Mouse (Mus musculus): ENCODE data around the gene Mrpl42. TPM values are rescaled to one million over a fixed set of nuclear protein-coding genes. Genes with fewer than 3 reads are reported as not detected.
"Not testable (repeated sequence)": the region's sequence is repeated elsewhere in the genome, so short reads cannot be mapped to it uniquely, and the experiment has no call there.

The Mrpl42 gene
- 329 and 334 TPM in 2 replicates for polyA plus RNA-seq (2014; fragmentation: Nextera tagmentation; extraction: Ambion mirVana)

- DNase-seq (ENCODE audit: low spot score) (peak; percentile 92), ATAC-seq (ENCODE audit: insufficient number of reproducible peaks, low FRiP score, low TSS enrichment, low read depth) (peak; percentile 93)
- Histone ChIP-seq H3K9me3 (ENCODE audit: control insufficient read depth, low read length) (no peaks in the 10 kb centered on the region), H3K4me1 (ENCODE audit: control insufficient read depth, insufficient read depth, low read length) (no peaks in the 10 kb centered on the region), H3K4me3 (ENCODE audit: low read depth, low read length) (peak within 1 kb of the TSS; percentile 77), H3K4me2 (ENCODE audit: low read depth, severe bottlenecking) (peak within 1 kb of the TSS; percentile 49), H3K27ac (replicated peaks; ENCODE audit: low read depth, low read length) (peak within 1 kb of the TSS; percentile 56; the same call in 1 of the 2 replicates), H3K36me3 (ENCODE audit: control insufficient read depth, insufficient read depth, low read length) (no peaks in the 10 kb centered on the region), H3K9ac (ENCODE audit: low read length) (peak within 1 kb of the TSS; percentile 78), H3K27me3 (ENCODE audit: control insufficient read depth, insufficient read depth, low read length) (no peaks in the 10 kb centered on the region)
- under 1% methylated on average over 35 of the region's 35 CpGs for WGBS
Measured at GRCm38 (mm10) chr10:95501463-95502081, at the start of gene Mrpl42. TSS of gene Mrpl42 (minus strand) at chr10:95501940.

- H3K4me3 ChIP-seq (ENCODE audit: low read depth, low read length): no peak overlapping the region
- DNase-seq (ENCODE audit: low spot score): no peak
- no peak for ATAC-seq (ENCODE audit: insufficient number of reproducible peaks, low FRiP score, low TSS enrichment, low read depth)
- H3K27ac ChIP-seq (replicated peaks; ENCODE audit: low read depth, low read length): no peak overlapping the region
- no peaks in the 10 kb centered on the region for H3K4me1 ChIP-seq (ENCODE audit: control insufficient read depth, insufficient read depth, low read length)
- H3K27me3 ChIP-seq (ENCODE audit: control insufficient read depth, insufficient read depth, low read length): no peaks in the 10 kb centered on the region
- peaks cover 10% of the 10 kb centered on the region for H3K36me3 ChIP-seq (ENCODE audit: control insufficient read depth, insufficient read depth, low read length)
- no peak overlapping the region for H3K4me2 ChIP-seq (ENCODE audit: low read depth, severe bottlenecking)
- no peak overlapping the region for H3K9ac ChIP-seq (ENCODE audit: low read length)
- no peaks in the 10 kb centered on the region for H3K9me3 ChIP-seq (ENCODE audit: control insufficient read depth, low read length)
- 89% methylated on average over 1 of the region's 1 CpGs for WGBS
Measured at GRCm38 (mm10) chr10:95550506-95550905, 48.8 kb upstream of the Mrpl42 start.

DNA sequence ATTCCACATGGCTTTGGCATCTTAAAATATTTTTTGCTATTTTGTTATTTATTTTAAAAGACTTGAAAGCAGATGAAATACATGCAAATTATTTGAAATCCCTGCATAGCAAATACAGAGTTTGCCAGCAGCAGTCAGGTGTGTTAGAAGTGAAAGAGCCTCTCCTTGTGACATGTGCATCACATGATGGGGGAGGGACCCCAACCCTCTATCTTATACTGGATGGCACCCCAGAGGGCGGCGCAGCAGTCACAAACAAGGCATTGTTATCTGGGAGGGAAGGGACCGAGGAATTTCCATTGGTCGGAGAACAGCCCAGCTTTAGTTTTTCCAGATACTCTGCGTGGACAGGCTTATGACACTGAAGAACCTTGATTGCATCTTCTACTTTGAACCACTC is 47.3 kb upstream of the Mrpl42 start:
- not testable (repeated sequence) for H3K27ac ChIP-seq (replicated peaks; ENCODE audit: low read depth, low read length); H3K9me3 ChIP-seq (ENCODE audit: control insufficient read depth, low read length); ATAC-seq (ENCODE audit: insufficient number of reproducible peaks, low FRiP score, low TSS enrichment, low read depth)

DNA sequence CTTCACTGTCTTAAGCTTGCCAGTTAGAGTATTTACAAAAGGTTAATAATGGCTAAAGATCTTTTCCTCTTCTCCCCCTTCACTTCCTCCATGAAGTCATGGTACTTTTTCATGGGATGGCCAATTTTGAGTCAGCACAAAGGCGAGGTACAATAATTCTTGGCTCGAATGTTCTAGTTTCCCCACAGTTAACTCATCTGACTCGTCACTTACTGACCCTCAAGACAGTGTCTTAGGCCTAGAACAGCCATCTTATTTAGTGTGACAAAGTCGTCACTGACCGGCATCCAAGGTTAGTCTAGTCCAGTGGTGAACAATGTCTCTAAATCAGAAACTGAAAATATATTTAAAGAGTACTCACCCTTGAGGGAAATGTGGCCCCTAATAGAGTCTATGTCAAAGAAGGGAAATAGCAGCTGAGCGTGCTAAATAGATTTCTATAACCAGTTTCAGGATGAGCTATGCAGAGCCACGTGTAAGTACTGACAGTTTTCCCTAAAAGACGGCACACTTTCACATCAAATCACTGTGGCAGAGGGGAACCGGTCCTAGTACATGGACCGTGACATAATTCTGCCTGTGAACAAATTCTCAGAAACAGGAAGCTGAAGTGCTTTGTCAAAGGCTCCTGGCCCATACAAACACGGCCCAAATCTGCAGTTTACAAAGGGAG is 46.5 kb upstream of the Mrpl42 start:
- Histone ChIP-seq H3K36me3 (ENCODE audit: control insufficient read depth, insufficient read depth, low read length) (peaks cover 9% of the 10 kb centered on the region; the same call in 1 of the 2 replicates), H3K27me3 (ENCODE audit: control insufficient read depth, insufficient read depth, low read length) (no peaks in the 10 kb centered on the region), H3K4me1 (ENCODE audit: control insufficient read depth, insufficient read depth, low read length) (no peaks in the 10 kb centered on the region), H3K9ac (ENCODE audit: low read length) (no peak overlapping the region), H3K9me3 (ENCODE audit: control insufficient read depth, low read length) (no peaks in the 10 kb centered on the region), H3K4me2 (ENCODE audit: low read depth, severe bottlenecking) (no peak overlapping the region), H3K27ac (replicated peaks; ENCODE audit: low read depth, low read length) (no peak overlapping the region), H3K4me3 (ENCODE audit: low read depth, low read length) (no peak overlapping the region)
- WGBS: 90% methylated on average over 11 of the region's 11 CpGs
- ATAC-seq (ENCODE audit: insufficient number of reproducible peaks, low FRiP score, low TSS enrichment, low read depth): no peak
- DNase-seq (ENCODE audit: low spot score): no peak

More for the DNA sequence above, 47.3 kb upstream of the Mrpl42 start:
- H3K27me3 ChIP-seq (ENCODE audit: control insufficient read depth, insufficient read depth, low read length); H3K4me1 ChIP-seq (ENCODE audit: control insufficient read depth, insufficient read depth, low read length); DNase-seq (ENCODE audit: low spot score); H3K36me3 ChIP-seq (ENCODE audit: control insufficient read depth, insufficient read depth, low read length); H3K9ac ChIP-seq (ENCODE audit: low read length); H3K4me3 ChIP-seq (ENCODE audit: low read depth, low read length); H3K4me2 ChIP-seq (ENCODE audit: low read depth, severe bottlenecking): not testable (repeated sequence)
- 85% methylated on average over 5 of the region's 5 CpGs for WGBS

- WGBS: 92% methylated on average over 2 of the region's 2 CpGs
- peaks cover 8% of the 10 kb centered on the region; the same call in 1 of the 2 replicates for H3K36me3 ChIP-seq (ENCODE audit: control insufficient read depth, insufficient read depth, low read length)
- DNase-seq (ENCODE audit: low spot score) (no peak), ATAC-seq (ENCODE audit: insufficient number of reproducible peaks, low FRiP score, low TSS enrichment, low read depth) (no peak)
- H3K4me3 ChIP-seq (ENCODE audit: low read depth, low read length): no peak overlapping the region
- no peaks in the 10 kb centered on the region for H3K27me3 ChIP-seq (ENCODE audit: control insufficient read depth, insufficient read depth, low read length)
- no peaks in the 10 kb centered on the region for H3K9me3 ChIP-seq (ENCODE audit: control insufficient read depth, low read length)
- H3K4me2 ChIP-seq (ENCODE audit: low read depth, severe bottlenecking): no peak overlapping the region
- H3K27ac ChIP-seq (replicated peaks; ENCODE audit: low read depth, low read length): no peak overlapping the region
- H3K4me1 ChIP-seq (ENCODE audit: control insufficient read depth, insufficient read depth, low read length): no peaks in the 10 kb centered on the region
- no peak overlapping the region for H3K9ac ChIP-seq (ENCODE audit: low read length)
Measured at GRCm38 (mm10) chr10:95546178-95546577, 44.4 kb upstream of the Mrpl42 start.

GRCm38 (mm10) chr10:95545051-95545450 is 43.3 kb upstream of the Mrpl42 start:
- peaks cover 6% of the 10 kb centered on the region; the same call in 1 of the 2 replicates for H3K36me3 ChIP-seq (ENCODE audit: control insufficient read depth, insufficient read depth, low read length)
- no peak for DNase-seq (ENCODE audit: low spot score)
- H3K27ac ChIP-seq (replicated peaks; ENCODE audit: low read depth, low read length): no peak overlapping the region
- no peak for ATAC-seq (ENCODE audit: insufficient number of reproducible peaks, low FRiP score, low TSS enrichment, low read depth)
- no peak overlapping the region for H3K4me3 ChIP-seq (ENCODE audit: low read depth, low read length)
- no peak overlapping the region for H3K9ac ChIP-seq (ENCODE audit: low read length)
- WGBS: 90% methylated on average over 4 of the region's 4 CpGs
- H3K4me1 ChIP-seq (ENCODE audit: control insufficient read depth, insufficient read depth, low read length): no peaks in the 10 kb centered on the region
- H3K9me3 ChIP-seq (ENCODE audit: control insufficient read depth, low read length): no peaks in the 10 kb centered on the region
- no peak overlapping the region for H3K4me2 ChIP-seq (ENCODE audit: low read depth, severe bottlenecking)
- H3K27me3 ChIP-seq (ENCODE audit: control insufficient read depth, insufficient read depth, low read length): no peaks in the 10 kb centered on the region

DNA sequence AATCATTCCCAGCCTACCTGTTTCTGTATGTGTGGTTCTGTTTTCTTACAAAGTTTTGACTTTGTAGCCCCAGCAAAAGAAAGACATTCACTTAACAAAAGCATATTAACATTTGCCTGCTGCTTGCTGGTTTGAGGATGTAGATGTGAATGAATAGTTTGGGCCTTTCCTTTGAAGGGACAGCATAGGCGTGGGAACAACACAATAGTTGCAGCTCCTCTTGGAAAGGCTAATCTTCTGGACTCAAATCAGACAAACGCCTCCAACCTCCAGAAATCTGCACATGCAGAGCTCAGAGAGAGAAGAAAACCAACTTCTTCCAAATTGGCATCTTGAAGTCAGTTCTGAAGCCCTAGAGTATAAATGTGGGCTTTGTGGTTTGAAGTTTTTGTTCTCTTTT is 42.9 kb upstream of the Mrpl42 start:
- DNase-seq (ENCODE audit: low spot score) (no peak), ATAC-seq (ENCODE audit: insufficient number of reproducible peaks, low FRiP score, low TSS enrichment, low read depth) (no peak)
- Histone ChIP-seq H3K36me3 (ENCODE audit: control insufficient read depth, insufficient read depth, low read length) (peaks cover 6% of the 10 kb centered on the region; the same call in 1 of the 2 replicates), H3K4me1 (ENCODE audit: control insufficient read depth, insufficient read depth, low read length) (no peaks in the 10 kb centered on the region), H3K9me3 (ENCODE audit: control insufficient read depth, low read length) (no peaks in the 10 kb centered on the region), H3K9ac (ENCODE audit: low read length) (no peak overlapping the region), H3K4me3 (ENCODE audit: low read depth, low read length) (no peak overlapping the region), H3K27ac (replicated peaks; ENCODE audit: low read depth, low read length) (no peak overlapping the region), H3K27me3 (ENCODE audit: control insufficient read depth, insufficient read depth, low read length) (no peaks in the 10 kb centered on the region), H3K4me2 (ENCODE audit: low read depth, severe bottlenecking) (no peak overlapping the region)
- WGBS: 86% methylated on average over 2 of the region's 2 CpGs

- H3K4me2 ChIP-seq (ENCODE audit: low read depth, severe bottlenecking): no peak overlapping the region
- H3K9me3 ChIP-seq (ENCODE audit: control insufficient read depth, low read length): no peaks in the 10 kb centered on the region
- no peak overlapping the region for H3K9ac ChIP-seq (ENCODE audit: low read length)
- H3K4me1 ChIP-seq (ENCODE audit: control insufficient read depth, insufficient read depth, low read length): no peaks in the 10 kb centered on the region
- ATAC-seq (ENCODE audit: insufficient number of reproducible peaks, low FRiP score, low TSS enrichment, low read depth): no peak
- no peaks in the 10 kb centered on the region for H3K27me3 ChIP-seq (ENCODE audit: control insufficient read depth, insufficient read depth, low read length)
- no peak overlapping the region for H3K4me3 ChIP-seq (ENCODE audit: low read depth, low read length)
- H3K36me3 ChIP-seq (ENCODE audit: control insufficient read depth, insufficient read depth, low read length): peaks cover 6% of the 10 kb centered on the region; the same call in 1 of the 2 replicates
- H3K27ac ChIP-seq (replicated peaks; ENCODE audit: low read depth, low read length): no peak overlapping the region
- DNase-seq (ENCODE audit: low spot score): no peak
Measured at GRCm38 (mm10) chr10:95544004-95544403, 42.3 kb upstream of the Mrpl42 start.

All from limb, embryonic 11.5 days (tissue).